Mouse (Mus musculus): ENCODE results near the gene Dlgap5.

GRCm38 (mm10) chr14:47395007-47395406, 23.2 kb downstream of the Dlgap5 start:
- TF ChIP-seq POLR2A (IDR thresholded peaks at IDR 0.05; ENCODE audit: extremely low read depth, insufficient read depth, low read length) = no peak
- TF ChIP-seq CTCF (IDR thresholded peaks at IDR 0.05; ENCODE audit: extremely low read depth, insufficient read depth, low read length) = no peak

All from cortical plate, adult 2 months (tissue).